Mouse (Mus musculus): Measurements from ENCODE around the gene Gca.

DNA sequence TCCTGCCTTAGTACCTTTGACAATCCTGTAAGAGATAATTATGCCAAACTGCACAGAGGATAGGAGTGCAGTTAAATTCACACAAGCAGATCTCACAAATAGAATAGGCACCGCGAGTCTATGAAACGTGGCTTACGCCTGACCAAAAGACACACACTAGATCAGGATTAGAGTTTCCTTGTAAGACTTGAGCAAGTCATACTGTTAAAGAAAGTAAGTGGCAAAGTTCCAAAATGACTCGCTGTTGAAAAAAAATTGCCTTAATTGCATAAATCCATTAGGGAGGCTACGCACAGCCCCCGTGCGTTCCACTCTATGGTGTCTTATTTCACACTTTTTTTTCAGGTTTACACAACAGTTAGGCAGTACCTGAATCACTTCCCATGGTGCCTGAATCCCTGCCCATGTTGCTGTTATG, 41.1 kb upstream of the Gca start:
- no peak for TF ChIP-seq CTCF (IDR thresholded peaks at IDR 0.05; ENCODE audit: control insufficient read depth, insufficient read depth, low read length)
- TF ChIP-seq POLR2A (IDR thresholded peaks at IDR 0.05; ENCODE audit: borderline replicate concordance, control insufficient read depth, low read depth, low read length), result no peak
